Mouse (Mus musculus) heart, postnatal 25 days (tissue): ENCODE data around the gene Kdr. TPM values are rescaled to one million over a fixed set of nuclear protein-coding genes. Genes with fewer than 3 reads are reported as not detected.

Experiments
- DNase-seq: peaks from one replicate; pipeline ENCODE4 v3.0.0; 2022; ENCODE audit warnings: low spot score
- intact Hi-C: fragments of 180-260 bp; cut with DNase I; formaldehyde crosslinking; loops from one replicate; pipeline ENCODE4 v1.15.1; 2025
- total RNA-seq, 2 experiments: library from RNA; stranded (reverse); gene quantifications; 2 replicates each; pipeline ENCODE4 v1.2.3; 2021

Gene Kdr
- total RNA-seq, result 10 to 100 TPM; 88.8 to 99.1 TPM

DNA sequence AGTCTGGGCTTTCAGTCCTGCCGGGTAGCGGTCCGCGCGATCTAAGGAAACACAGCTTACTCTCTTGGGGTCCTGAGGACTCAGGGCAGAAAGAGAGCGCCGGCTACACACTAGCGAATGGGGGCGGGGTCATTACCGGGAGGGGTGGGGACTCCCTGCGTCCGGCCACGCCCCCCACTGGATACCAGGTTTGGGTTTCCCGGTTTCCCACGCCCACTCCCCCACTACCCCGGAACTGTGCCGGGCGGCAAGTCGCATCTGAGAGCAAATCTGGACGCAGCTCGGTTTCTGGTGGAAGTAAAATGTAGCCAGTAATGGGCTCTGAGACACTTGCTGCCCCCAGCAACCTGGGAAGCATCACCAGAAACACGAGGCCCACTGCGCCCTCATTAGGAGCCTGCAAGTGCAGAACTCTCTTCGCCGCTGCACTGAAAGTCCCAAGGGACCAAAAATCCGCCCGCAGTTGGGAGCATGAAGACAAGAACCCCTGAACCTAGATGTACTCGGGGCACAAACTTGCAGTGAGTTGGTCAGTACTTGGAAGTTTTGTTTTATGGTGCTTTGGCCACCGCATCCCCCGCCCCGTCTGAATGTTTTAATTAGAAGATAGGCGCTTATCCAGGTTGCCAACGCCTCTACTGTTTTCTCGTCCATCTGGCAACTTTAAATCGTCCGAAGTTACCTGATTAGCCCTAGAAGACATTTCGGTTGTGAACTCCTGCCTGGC, at the start of gene Kdr:
Gene Kdr (minus strand): TSS at position 85 of the 727 bp plus-strand sequence.
- DNase-seq, result peak; percentile 59
- intact Hi-C loops, result loop anchor here (2.0 to 10.0 kb wide), 3 partner anchors 34 to 136 kb away; no protein-coding TSS in a partner anchor

DNA sequence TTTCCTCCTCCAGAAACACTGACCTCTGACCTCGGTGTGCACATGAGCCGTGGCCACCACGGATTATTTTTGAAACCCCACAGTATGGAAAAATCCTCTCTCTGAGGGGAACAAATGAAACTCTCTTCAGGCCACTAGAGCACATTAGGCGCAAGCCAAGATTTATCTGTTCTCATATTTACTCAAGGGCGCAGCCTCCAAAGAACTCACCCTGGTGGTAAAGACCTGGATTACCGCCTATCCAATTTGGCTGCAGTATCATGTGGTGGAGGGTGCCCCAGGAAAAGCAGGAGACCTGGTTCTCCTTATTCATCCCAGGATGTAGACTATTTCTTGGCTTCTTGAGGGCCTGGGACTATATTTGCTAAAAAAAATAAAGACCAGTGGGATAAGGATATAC, 48.5 kb upstream of the Kdr start:
- no peak for DNase-seq
- intact Hi-C loops, result loop anchor here (1.0 to 5.0 kb wide), 2 partner anchors 91 to 155 kb away; no protein-coding TSS in a partner anchor

DNA sequence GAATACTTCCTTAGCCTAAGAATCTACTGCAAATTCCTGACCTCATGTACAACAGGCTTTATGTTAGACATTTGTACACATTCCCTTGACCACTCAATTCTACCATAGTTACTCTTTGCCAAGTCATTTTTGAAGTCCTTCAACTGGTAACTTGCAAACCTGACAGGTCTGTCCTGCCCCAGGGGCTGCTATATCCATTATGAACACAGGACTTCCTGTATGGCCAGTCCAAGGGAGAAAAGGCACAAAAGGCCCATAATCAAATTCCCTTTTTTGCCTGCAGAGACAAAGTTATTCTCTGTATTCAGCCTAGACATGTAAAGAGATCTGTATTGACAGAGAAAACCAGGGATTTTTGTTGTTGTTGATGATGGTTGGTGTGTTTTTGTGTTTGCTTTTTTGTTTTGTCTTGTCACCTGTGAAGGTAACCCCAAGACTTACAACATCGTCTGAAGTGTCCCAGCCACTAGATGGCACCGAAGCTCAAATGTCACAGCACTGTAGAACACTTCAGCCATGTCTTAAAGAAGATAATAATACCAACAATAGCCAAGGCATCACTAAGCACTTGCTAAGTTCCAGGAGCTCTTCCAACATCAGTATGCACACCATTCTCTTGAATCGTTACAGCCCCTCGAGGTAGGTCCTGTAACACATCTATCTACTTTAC, 47.9 kb upstream of the Kdr start:
- DNase-seq, result no peak
- intact Hi-C loops, result loop anchor here (1.0 to 5.0 kb wide), 2 partner anchors 92 to 154 kb away; no protein-coding TSS in a partner anchor

DNA sequence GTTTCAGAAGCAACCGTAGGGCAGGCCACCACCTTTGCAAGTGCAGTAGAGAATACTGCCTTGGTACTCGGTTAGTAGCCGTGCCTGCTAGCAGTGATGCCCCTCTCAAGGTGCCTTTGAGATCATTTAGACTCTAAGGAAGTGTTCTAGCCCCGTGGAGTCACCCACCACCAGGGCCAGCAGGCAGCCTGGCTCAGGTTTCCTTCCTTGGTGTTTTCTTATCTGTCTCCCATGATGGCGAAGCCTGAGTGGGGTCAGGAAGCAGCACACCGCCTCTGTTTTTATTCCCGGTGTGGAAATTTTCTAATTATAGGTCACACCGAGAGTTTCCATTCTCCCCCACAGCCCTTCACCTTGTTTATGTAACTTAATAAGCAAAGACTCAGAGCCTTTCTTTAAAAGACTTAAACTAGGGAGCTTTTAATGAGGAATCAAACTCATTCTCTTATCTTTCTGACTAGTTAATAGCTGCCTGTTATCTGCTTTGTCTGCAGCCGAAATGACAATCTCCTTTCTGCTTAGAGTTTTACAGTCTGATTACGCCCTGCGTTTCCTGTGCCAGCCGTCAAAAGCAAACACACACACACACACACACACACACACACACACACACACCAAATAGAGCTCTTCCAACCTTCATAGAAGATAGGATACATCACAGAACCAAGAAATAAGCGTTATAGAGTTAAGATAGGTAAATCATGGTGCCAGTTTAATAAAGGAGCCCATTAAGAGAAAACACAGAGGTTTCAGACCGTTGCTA, 44.9 kb upstream of the Kdr start:
- intact Hi-C loops, result no loop called here
- no peak for DNase-seq

DNA sequence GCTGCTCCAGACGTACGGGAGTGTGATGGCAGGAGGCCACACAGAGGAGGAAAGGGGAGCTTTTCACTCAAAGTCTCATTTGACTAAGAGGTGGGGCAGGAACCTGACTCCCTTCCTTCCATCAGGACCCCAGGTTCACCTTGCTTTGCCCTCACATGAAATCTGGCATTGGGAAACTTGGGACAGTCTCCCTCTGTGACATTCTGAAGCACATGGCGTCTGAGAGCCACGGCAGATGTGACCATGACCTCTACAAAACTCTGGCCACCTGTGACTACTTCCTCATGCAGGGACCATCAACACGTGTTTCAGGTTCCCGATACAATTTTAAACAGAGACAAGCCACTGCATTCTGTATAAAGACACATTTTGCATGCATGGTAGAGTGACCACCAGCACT, 44.2 kb upstream of the Kdr start:
- DNase-seq, result no peak
- intact Hi-C loops, result no loop called here

DNA sequence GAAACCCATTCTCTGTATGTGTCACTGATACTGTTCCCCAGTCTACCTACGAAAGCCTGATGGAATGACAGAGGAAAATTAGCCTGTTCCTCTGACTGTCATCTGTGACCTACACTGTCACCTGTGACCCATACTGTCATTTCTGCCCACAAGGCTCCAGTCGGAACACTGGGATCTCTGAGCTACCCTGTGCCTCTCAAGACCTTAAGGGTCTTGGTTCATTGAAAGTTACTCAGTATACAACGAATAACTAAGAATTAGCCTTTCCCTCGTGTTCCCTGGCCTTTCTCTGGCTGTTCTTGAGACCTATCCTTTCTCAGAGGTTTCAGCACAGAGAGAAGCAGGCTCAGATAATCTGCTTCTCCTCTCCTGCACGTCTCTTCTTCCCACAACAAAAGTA, 40.1 kb upstream of the Kdr start:
- intact Hi-C loops, result no loop called here
- no peak for DNase-seq

DNA sequence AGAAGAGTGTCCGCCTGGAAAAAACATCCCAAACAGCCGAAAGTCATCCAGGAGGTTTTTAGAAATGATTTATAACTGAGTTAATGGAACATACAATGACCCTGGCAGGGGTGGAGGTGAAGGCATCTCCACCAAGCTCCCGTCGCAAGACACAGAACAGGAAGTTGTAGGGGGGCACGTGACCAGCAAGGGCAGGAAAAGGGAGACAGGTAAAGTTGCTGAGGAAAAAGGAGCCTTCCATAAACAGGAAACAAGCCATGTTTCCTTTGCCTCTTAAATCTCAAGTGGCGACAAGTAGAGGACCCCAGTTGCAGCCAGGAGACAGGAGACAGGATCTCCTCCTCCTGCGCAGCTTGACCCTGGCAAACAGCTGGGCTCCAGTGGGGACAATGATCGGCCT, 37.8 kb upstream of the Kdr start:
- intact Hi-C loops, result no loop called here
- DNase-seq, result no peak

DNA sequence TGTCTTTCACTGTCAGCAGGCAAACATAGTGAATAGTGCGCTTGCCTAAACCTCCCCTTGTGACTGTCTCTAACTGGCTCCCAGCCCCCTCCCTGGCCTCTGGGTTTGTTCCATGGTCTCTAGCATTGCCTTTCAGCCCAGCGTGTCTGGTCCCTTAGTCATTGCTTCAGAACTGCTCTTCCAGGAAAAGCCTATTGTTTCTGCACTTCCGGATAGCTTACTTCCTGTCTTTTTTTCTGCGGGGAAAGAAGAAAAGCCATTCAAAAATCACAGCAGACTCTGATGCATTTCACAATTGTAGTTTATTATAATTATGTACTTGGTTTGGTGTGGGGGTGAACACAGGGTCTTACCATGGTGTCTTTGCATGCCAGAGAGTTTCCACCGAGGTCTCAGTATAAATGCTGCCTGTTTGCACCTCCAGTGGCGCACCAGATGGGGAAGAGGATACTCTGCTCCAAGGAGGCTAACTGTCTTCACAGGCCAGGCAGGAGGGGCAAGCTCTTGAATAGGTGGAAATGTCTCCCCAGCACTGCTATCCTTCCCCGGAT, 35.7 kb upstream of the Kdr start:
- peak; percentile 34 for DNase-seq
- intact Hi-C loops, result loop anchor here (2.0 kb wide), 1 partner anchor 35 kb away; the partner anchor contains the start of gene Kdr

DNA sequence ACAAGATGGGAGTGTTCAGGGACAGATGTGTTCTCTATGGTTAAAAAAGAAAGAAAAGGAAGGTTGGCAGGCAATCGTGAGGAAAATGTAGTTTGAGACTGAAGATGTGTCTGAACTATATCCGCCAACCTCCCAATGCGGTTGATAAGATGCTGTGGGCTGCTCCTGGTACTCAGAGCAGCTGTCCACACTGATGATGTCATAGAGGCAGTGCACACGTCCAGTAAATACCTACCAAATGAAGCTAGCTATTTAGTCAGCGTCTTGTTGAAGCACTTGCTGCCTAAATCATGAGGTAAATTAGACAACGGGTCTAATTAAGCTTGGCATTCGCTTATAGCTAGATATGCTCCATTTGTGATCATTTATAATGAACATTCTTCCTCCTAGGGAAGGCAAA, 28.1 kb upstream of the Kdr start:
- no peak for DNase-seq
- intact Hi-C loops, result no loop called here

DNA sequence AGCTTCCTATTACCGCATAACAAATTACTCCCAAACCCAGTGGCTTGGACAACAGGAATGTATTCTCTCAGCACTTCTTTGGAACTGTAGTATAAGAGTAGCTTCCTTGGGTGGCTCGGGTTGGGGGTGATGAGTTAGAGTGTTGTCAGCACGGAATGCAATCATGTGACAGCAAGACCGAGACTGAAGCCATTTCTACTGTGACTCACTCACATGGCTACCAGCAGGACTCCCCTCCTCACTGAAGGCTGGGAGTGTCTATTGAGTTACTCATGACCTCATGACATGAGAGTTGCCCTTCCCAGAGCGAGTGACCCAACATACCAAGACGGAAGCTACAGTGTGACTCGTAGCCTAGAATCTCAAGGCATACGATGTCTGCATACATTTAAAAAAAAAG, 12.0 kb upstream of the Kdr start:
- no peak for DNase-seq
- intact Hi-C loops, result no loop called here

DNA sequence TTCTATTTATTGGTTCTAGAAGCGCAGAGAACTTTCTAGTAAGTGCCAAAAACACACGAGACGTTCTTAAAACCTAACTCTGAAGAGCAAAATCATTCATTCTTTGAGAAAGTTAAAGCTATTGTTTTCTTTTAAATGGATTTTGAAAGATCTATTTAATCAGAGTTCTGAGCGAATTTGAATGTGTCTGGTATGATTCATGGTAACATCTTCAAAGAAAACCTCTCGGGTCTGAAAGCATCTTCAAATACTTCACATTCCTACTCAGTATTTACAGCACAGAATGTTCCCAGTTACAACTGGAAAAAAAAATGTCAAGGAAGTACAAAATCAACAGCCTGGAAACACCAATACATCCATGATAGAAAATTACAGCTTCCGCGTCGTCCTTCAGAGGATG, 9.3 kb upstream of the Kdr start:
- intact Hi-C loops, result no loop called here
- DNase-seq, result no peak

DNA sequence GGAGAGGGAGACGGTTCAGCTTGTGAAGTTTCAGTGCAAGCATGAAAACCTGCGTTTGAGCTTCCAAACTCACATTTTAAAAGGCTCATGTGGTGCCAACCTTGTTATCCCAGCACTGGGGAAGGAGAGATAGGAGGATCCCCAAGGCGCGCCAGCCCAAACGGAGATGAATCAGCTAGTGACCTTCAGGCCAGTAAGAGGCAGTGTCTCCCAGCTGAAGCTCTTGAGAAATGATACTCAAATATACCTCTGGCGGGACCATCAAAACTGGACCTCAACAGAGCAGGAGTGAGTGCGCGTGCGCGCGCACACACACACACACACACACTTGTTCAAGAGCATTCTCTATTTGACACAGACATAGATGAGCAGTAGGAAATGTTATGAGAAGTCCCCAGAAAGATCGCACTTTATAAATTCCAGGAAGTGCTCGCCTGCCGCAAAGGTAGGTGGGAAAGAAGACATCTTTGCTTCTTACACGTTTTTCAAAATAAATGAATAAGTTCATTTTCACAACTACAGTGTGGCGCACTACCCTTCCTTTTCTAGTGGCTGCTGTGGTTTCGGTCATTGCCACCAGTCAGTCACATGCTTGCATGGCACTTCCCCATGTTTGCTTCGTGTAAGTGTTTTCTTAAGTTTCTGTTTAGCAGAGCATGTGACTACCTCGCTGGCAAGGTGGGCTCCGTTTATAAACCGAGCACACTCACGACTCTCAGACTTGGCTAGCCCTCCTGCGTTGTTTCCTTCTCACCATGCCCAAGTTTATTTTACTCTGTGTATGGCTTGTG, 2.5 kb upstream of the Kdr start:
- no peak for DNase-seq
- intact Hi-C loops, result no loop called here

DNA sequence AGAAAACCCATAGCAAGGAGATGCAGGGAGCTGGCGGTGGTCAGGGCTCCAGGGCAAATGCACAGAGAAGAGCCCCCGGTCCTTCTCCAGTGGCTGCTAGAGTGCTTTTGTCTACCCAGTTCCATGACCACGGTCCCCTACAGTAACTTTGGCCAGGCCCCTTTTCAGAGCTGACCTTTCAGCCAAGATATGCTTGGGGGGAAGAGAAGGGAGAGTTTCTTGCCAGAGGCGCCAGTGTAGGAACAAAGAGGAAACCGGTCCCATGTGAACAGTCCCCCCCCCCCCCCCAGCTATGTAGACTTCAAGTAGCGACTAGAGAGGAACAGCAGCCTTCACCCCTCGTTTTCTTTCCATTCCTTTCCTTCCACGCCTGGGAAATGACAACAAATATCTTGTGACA, 850 bp upstream of the Kdr start:
- intact Hi-C loops, result loop anchor here (2.0 to 10.0 kb wide), 3 partner anchors 34 to 136 kb away; no protein-coding TSS in a partner anchor

DNA sequence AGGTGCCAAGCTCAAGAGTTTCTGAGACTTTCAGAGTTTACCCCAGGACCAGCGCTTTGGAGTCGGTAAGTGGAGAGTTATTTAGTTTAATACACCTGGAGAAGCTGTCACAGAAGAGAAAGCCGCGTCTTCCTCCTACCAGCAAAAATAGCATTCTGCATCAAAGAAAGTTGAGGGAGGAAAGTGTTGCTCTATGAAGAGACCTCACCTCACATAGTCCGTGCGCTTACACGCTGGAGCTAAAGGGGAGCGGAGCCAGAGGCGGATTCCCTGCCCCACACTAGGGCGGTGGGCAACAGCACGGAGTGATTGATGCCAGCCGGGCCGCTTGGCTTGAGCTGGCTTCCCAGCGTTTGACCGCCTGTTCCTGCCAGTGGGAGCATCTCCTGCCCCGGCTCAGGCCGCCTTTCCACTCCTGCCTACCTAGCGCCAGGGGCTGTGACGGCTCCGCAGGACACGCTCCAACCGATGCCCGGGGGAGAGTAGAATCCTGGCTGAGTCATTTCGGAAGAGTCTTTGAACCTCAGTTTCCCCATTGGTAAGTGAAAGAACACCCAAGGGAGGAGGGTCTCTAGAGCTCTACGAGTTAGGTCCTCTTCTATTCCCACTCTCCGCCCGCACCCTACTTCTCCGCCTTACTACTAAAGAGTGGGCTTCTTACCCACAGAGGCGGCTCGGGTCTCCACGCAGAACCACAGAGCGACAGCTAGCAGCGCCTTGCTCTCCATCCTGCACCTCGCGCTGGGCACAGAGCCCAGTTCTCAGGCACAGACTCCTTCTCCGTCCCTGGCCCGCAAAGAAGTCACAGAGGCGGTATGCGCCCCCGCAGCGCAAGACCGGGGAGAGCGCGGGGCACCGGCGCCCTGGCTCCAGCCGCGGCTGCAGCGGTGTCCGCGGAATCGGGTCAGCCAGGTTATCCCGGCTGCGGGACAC, 551 bp downstream of the Kdr start:
- intact Hi-C loops, result loop anchor here (2.0 to 10.0 kb wide), 4 partner anchors 35 to 137 kb away; no protein-coding TSS in a partner anchor
- DNase-seq, result no peak

More for the DNA sequence above, 850 bp upstream of the Kdr start:
- no peak for DNase-seq

DNA sequence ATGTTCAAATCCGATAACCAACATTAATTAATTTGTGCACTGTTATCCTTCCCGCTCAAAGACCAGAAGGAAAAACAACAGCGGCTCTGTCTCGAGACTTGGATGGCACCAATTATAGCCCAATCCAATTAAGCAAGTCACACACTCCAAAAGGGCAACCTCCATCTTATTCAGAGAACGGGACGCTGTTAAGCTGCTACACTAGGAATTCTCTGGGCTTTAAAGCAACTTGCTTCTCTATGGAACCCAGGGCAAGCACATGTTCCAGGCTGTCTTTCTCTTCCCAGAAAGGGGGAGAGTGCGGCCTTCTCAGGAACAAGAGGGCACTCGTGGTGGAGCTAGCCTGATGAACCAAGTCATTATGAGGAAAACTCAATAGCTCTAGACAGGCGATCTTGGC, 1.6 kb downstream of the Kdr start:
- intact Hi-C loops, result loop anchor here (2.0 to 10.0 kb wide), 3 partner anchors 39 to 138 kb away; no protein-coding TSS in a partner anchor
- DNase-seq, result no peak

DNA sequence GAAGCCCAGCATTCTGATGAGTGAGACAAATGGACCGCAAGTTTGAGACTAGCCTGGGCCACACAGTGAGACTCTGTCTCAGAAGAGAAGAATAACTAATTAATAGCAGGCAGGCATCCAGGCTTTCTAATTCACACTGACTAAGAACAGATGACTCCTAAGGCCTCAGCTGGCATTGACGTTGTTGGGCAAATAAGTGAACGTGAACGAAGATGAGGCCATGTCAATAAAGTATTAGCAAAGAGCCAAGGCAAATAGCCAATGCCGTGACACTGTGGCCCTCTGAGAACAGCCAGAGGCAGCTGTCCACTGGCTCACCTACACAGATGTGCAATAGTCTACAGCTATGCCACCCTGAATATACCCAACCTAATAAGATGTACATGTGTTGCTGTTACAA, 2.9 kb downstream of the Kdr start:
- no peak for DNase-seq
- intact Hi-C loops, result loop anchor here (5.0 to 10.0 kb wide), 2 partner anchors 38 to 139 kb away; no protein-coding TSS in a partner anchor

DNA sequence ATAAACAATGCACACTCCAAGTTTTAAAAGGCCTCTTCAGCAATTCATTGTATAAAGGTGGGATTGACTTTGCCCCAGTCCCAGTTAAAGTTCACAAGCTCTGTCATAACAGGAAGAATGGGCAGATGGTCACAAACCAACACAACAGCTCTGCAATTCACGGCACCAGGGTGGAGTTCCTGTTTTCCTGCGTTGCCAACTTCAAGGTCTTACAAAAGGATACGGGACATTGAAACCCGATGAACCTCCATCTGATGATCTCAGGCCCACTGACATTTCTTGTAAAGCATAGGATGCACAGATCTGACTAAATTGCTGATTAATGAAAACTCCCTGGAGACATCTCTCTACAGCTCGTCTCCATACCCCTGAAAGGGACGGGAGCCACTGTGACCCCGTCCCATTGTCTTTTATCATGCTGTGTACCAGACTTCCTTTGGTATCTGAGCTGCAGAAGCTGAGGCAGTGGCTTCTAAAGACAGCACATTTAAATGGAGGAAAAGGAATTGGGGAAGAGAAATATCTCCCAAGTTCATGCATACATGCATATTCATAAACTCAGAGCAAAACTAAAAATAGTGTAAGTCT, 3.6 kb downstream of the Kdr start:
- no peak for DNase-seq
- intact Hi-C loops, result loop anchor here (5.0 to 10.0 kb wide), 2 partner anchors 37 to 140 kb away; no protein-coding TSS in a partner anchor

DNA sequence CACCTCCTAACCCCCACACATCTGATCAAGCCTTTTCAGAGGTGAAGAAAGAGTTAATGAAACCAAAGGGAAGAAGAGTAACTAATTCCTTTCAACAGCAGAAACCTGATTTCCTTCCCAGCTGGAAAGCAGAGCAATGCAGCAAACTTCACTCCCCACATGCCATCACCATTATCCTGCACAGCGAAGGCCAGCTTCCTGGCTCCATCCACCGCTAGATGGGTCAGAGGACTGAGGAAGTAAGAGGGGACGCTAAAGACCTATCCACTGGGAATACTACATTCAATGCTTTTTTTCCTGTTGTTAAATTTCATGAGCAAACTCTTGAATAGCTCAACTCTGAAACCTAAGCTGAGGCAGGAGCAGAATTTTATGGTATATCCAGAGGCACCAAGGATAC, 8.4 kb downstream of the Kdr start:
- intact Hi-C loops, result loop anchor here (10.0 kb wide), 1 partner anchor 145 kb away; no protein-coding TSS in a partner anchor

More for the DNA sequence above, 8.4 kb downstream of the Kdr start:
- DNase-seq, result no peak
